Mouse (Mus musculus) spleen, postnatal 14 days (tissue): ENCODE measurements around the gene Cd27.
"Not testable (repeated sequence)": the region's sequence is repeated elsewhere in the genome, so short reads cannot be mapped to it uniquely, and the experiment has no call there.

Source experiments
- DNase-seq, 2 experiments: peaks; one replicate each; pipeline ENCODE4 v3.0.0; 2021 to 2022; ENCODE audit warnings: low spot score in 2 of 2

Cd27 gene

DNA sequence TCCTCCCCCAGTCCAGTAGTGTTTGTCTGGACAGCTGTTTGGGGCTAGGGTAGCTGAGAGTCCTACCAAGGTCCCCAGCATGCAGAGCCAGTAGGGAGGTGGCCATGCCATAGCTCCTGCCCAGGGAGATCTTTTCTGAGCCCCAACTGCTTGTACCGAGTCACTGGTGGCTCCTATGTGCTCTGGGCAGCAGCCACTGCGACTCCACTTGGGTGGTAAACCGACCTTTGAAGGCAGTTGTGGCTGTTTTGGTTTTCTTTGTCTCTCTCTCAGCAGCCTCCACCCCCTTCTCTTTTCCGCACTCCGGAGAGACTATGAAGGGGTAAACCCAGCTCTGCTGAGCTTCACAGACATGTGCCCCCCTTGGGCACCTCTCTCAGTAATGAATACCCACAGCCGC is at the start of gene Cd27:
Gene Cd27, minus strand, starts transcription at position 229 of the 400 bp plus-strand sequence.
- no peak for DNase-seq

GRCm38 (mm10) chr6:125285890-125286289 is 49.1 kb upstream of the Cd27 start, which contains the start of gene Tuba3a:
TSS of gene Tuba3a (minus strand) at chr6:125286042.
- no peak for DNase-seq

GRCm38 (mm10) chr6:125284751-125285150 is 47.9 kb upstream of the Cd27 start:
- no peak for DNase-seq

DNA sequence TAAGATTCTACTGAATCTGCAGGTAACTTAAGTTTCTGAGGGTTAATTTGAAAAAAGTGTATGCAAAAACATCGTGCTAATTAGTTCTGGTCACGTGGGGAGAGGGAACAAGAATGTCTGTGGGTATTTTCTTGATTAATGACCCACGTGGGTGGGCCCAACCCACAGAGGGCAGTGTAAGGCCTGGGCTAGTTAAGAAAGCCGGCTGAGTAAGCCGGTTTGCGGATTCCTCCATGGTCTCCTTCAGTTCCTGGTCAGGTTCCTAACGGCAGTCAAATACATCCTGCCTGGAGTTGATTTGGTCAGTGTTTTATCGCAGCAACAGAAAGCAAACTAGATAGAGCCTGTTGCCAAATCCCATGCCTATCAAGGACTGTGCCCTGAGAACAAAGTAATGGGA is 47.4 kb upstream of the Cd27 start:
- DNase-seq = no peak

- DNase-seq = not testable (repeated sequence)
Observed at GRCm38 (mm10) chr6:125282721-125283120, 45.9 kb upstream of the Cd27 start.

DNA sequence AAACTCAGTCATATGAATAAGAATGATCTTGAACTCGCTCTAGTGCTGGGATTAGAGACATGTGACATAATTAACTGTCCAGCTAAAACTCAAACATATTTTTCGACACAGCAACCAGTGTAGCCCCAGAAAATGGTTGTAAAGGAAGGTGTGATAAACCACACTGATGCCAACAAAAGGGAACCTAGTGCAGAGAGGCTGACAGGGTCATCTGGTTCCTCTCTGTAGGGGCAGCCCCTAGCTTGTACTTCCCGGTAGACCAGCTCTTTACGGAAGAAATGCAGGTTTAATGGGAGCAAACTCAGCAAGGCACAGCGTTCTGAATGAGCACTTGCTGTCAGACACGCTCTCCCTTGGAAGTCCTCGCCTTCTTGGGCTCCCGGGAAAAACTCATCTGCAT is 42.9 kb upstream of the Cd27 start:
- DNase-seq = no peak

- DNase-seq = no peak
Observed at GRCm38 (mm10) chr6:125274841-125275563, 38.2 kb upstream of the Cd27 start.

DNA sequence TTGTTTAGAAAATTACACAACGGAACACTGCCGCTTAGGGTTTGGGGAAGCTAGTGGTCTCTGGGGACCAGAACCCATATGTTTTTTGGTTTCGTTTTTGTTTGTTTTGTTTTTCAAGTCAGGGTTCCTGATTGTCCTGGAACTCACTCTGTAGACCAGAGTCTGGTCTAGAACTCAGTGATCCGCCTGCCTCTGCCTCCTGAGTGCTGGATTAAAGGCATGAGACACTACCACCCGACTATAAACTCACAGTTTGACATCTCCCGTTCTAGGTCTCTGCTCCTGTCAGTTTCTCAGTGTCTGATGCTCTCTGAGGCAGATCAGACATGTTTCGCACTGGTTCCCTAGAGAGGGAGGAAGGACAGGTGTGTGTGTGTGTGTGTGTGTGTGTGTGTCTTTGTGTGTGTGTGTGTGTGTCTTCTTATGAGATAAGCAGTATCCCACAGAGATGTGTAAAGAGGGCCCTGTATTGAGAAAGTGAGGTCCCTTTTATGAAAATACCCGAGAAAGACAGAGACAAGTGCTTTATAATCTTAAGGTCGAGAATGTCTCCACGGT is 35.5 kb upstream of the Cd27 start:
- DNase-seq = no peak

GRCm38 (mm10) chr6:125271455-125272227 is 34.8 kb upstream of the Cd27 start:
- DNase-seq = peak; percentile 59 to 76

DNA sequence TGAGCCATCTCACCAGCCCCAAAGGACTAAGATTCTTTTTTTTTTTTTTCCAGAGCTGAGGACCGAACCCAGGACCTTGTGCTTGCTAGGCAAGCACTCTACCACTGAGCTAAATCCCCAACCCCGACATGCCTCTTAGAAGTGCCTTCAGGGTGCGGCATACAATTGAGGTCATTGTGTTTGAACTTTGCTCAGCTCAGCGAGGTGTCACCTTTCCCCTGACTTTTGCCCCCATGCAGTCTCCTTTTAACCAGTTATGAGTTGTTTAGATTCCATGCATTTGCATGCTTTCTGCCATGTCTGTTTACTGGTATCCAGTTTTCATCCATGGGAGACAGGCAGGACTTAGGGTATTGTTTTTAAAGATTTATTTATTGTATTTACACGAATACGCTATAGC is 32.0 kb upstream of the Cd27 start:
- DNase-seq = no peak

- DNase-seq = no peak
Observed at GRCm38 (mm10) chr6:125267469-125267868, 30.7 kb upstream of the Cd27 start.

DNA sequence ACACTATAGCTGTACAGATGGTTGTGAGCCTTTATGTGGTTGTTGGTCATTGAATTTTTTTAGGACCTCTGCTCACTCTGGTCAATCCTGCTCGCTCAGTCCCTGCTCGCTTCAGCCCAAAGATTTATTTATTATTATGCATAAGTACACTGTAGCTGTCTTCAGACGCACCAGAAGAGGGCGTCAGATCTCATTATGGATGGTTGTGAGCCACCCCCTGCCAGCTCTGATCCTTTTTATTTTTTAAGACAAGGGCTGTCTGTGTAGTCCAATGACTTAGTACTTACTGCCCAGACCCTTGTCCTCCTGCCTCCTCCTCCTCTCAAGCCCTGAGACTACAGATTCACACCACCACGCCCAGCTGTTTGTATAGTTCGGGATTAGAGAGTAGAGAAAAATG is 29.8 kb upstream of the Cd27 start:
- DNase-seq = not testable (repeated sequence)

GRCm38 (mm10) chr6:125266091-125266490 is 29.3 kb upstream of the Cd27 start:
- DNase-seq = no peak

- DNase-seq = no peak
Observed at GRCm38 (mm10) chr6:125265239-125265638, 28.4 kb upstream of the Cd27 start.

GRCm38 (mm10) chr6:125264219-125264618 is 27.4 kb upstream of the Cd27 start:
- no peak for DNase-seq

GRCm38 (mm10) chr6:125260006-125260555 is 23.3 kb upstream of the Cd27 start:
- DNase-seq = no peak

GRCm38 (mm10) chr6:125256222-125256966 is 19.6 kb upstream of the Cd27 start:
- no peak for DNase-seq

DNA sequence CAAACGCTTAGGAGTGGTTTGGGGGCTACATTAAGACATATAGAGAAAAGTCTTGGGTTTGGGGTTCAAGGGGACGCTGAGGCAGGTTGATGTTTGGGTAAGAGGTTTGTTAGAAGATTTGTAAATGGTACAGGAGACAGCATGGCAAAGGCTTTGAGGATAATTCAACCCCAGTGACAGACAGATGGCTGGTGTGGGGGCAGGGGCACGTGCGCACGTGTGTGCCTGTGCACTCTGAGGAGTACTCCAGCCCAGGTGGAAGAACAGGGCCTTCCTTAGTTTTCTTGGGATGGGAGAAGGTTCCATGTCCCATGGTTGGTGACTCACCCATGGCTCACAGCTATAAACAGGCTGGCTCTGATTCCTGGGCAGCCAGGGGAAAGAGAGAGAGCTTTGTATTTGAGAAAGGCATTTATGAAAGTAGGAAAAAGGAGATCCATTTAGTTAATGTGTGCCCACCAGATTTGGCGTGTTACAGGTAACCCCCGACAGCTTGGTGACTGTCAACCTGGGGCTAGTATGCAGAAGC is 18.8 kb upstream of the Cd27 start:
- no peak for DNase-seq

GRCm38 (mm10) chr6:125253863-125254715 is 17.3 kb upstream of the Cd27 start:
- DNase-seq = no peak

- no peak for DNase-seq
Observed at GRCm38 (mm10) chr6:125252711-125253110, 15.9 kb upstream of the Cd27 start.

DNA sequence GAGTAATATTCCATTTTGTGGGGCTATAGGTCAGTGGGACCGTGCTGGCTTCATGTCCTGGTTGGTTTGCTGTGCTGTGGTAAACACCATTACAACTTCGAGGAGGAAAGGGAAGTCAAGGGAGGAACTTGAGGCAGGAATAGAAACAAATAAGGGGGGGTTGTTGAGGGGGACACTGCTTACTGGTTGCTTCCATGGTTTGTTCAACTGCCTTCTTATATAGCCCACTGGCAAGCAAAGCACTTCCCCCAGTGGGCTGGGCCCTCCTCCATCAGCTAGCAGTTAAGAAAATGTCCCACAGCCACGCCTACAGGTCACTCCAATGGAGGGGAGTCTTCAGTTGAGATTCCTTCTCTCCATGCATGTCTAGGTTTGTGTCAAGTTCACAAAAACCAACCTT is 15.5 kb upstream of the Cd27 start:
- DNase-seq = no peak
